In the genomic region with DNA sequence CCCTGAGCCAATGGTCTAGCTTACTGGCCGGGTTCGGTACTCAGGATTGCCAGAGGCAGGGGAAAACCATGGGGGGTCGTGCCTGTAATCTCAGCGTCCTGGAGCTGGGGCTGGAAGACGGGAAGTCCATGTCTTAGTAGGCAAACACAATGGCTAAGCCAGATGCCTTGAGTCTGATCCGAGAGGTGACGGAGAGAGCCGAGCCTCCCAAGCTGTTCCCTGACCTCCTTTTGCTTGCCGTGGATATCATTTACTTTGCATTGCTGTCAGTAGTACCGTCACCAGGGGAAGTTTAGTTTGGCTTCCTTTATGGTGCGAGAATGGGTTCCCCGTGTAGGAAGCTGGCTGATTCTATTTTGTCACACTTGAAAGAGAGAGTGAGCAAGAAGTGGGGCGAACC, we compare ENCODE assay signal across 8 mouse cellular contexts.
"Had no signal": no experiment of that assay in that cellular context is flagged by ENCODE, and none has a peak within 500 bp of the region (broad histone marks: within the 10 kb centered on the region; RNA-seq: fewer than 3 reads in every experiment).

No protein-coding gene starts in this region.

- DNase-seq: lung, adult 18-20 months; lung, embryonic 14.5 days; lung, postnatal 10 days; lung, postnatal 36 days; right cerebral cortex, postnatal 14 days; thymus, adult 2 months; thymus, postnatal 25 days; thymus, postnatal 4 days had no signal
